Mouse (Mus musculus): ENCODE measurements around the gene Nol11. TPM values are rescaled to one million over a fixed set of nuclear protein-coding genes. Genes with fewer than 3 reads are reported as not detected.
A peak's percentile ranks its signal among the peaks of the same experiment; 100 is the strongest.
"Not testable (repeated sequence)": the region's sequence is repeated elsewhere in the genome, so short reads cannot be mapped to it uniquely, and the experiment has no call there.

Gene Nol11
- polyA plus RNA-seq, 1 experiment = 11.7 TPM

DNA sequence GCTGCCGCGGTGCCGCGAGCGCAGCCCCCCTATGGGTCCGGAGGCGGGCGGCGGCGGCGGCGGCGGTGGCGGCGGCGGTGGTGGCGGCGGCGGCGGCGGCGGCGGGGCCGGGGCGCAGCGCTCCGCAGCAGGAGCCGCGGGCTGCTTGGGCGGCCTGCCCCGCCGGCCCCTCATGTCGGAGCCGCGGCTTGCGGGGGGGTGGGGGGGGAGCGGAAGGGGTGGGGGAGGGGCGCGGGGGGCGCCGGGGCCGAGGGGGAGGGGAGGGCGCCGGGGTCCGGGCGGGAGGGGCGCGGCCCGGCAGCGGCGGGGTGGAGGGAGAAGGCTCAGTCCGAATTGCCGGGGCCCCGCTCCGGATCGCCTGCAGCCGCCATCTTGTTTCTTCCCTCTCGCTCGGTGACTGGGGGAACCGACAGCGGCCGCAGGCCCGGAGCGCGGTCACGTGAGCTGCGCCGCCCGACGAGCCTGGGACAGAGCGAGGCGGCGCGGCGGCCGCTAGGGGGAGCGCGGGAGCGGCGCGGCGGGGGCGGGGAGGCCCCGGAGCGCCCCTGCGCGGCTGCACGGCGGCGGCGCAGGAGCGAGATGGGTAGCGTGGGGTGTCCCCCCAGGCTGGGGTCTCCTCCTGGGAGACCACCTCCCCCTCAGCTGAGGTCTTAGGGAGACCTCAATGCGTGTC, 57.3 kb downstream of the Nol11 start, which contains the start of gene Bptf:
TSS of gene Bptf (minus strand) at position 379 of the 673 bp plus-strand sequence.
- H3K4me1 ChIP-seq (replicated peaks; ENCODE audit: control insufficient read depth, insufficient read depth, low read length) = peaks cover 7% of the 10 kb centered on the region
- peak within 1 kb of the TSS; percentile 60 for H3K4me3 ChIP-seq (ENCODE audit: control insufficient read depth, insufficient read depth, low read length)
- no peaks in the 10 kb centered on the region for H3K36me3 ChIP-seq (ENCODE audit: control insufficient read depth, insufficient read depth, low read length)
- H3K27ac ChIP-seq (ENCODE audit: control insufficient read depth, insufficient read depth, low read length) = peak within 1 kb of the TSS; percentile 80
- under 1% methylated on average over 74 of the region's 94 CpGs for WGBS
- peak; percentile 99 for TF ChIP-seq CTCF (IDR thresholded peaks at IDR 0.05; ENCODE audit: borderline replicate concordance, control insufficient read depth, extremely low read depth, insufficient read depth, low read length, poor library complexity)
- TF ChIP-seq POLR2A (IDR thresholded peaks at IDR 0.05; ENCODE audit: control insufficient read depth, extremely low read depth, insufficient read depth, low read length, poor library complexity) = no peak
- no peaks in the 10 kb centered on the region for H3K27me3 ChIP-seq (ENCODE audit: control insufficient read depth, insufficient read depth, low read length)
- DNase-seq = peak; percentile 88

DNA sequence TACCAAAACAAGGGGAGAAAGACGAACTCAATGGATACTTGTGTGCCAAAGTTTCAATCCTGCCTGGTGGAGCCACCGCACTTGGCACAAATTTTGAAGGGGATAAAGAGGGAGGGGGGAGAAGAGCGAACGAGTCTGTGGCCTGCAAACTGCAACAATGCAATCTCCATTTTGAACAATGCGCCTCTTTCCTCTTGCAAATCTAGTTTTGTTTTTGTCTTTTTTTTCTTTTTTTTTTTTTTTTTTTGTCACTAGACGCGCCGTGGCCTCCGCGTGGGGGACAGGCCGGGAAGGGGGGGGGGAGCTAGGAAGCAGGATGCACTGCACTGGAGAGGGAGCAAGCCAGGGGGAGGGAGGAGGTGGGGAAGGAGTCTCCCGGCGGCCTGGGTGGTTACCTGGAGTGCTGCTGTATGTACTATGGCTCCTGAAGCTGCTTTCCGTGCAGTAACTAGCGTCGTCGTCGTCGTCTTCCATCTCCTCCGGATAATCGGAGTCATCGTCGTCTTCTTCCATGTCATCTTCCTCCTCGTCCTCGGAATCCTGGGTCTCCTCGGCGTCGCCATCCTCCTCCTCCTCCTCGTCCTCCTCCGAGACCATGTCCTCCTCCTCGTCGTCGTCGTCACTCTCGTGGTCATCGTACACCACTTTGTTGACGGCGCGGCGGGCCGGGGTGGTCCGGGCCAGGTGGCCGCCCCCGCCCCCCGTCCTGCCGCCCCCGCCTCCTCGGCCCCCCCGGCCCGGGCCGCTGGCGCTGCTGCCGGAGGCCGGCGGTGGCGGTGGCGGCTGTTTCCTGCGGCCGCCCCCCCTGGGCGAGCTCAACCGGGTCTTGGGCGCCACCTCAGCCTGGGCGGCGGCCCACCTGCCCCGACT, 58.1 kb downstream of the Nol11 start:
- H3K4me3 ChIP-seq (ENCODE audit: control insufficient read depth, insufficient read depth, low read length) = peak overlapping the region; percentile 60
- DNase-seq = peak; percentile 66
- no peaks in the 10 kb centered on the region for H3K27me3 ChIP-seq (ENCODE audit: control insufficient read depth, insufficient read depth, low read length)
- peaks cover 10% of the 10 kb centered on the region for H3K4me1 ChIP-seq (replicated peaks; ENCODE audit: control insufficient read depth, insufficient read depth, low read length)
- no peaks in the 10 kb centered on the region for H3K36me3 ChIP-seq (ENCODE audit: control insufficient read depth, insufficient read depth, low read length)
- H3K27ac ChIP-seq (ENCODE audit: control insufficient read depth, insufficient read depth, low read length) = peak overlapping the region; percentile 80
- 0 out of 2 replicates have a peak, but pooled peaks have one; percentile 16 for TF ChIP-seq POLR2A (IDR thresholded peaks at IDR 0.05; ENCODE audit: control insufficient read depth, extremely low read depth, insufficient read depth, low read length, poor library complexity)
- no peak for TF ChIP-seq CTCF (IDR thresholded peaks at IDR 0.05; ENCODE audit: borderline replicate concordance, control insufficient read depth, extremely low read depth, insufficient read depth, low read length, poor library complexity)
- 3% methylated on average over 59 of the region's 65 CpGs for WGBS

DNA sequence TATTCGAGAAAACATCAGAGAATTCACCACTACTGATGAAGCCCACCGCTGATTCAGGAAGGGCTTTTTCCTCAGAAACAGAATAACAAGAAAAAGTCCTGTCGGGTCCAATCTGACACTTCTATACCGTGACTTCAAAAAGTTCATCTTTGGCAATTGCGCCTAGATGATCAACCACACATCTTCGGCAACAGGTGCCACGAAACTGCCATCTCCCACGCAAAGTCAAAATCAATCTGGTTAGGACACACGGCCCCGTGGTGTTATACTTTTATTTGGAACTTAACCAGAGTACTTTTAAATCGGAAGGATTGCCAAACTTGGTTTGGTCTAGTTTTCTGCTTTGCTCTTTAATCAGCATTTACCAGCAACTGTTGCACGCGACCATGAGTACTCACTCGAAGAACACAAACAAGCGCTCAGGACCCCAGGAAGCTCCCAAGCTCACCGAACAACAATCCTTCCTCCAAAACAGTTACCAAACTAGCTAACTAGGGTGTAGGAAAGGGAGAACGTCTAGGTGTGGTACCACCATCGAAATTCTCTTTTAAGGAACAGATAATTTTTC, 58.9 kb downstream of the Nol11 start:
- Histone ChIP-seq H3K4me1 (replicated peaks; ENCODE audit: control insufficient read depth, insufficient read depth, low read length) (peaks cover 8% of the 10 kb centered on the region), H3K27me3 (ENCODE audit: control insufficient read depth, insufficient read depth, low read length) (no peaks in the 10 kb centered on the region), H3K4me3 (ENCODE audit: control insufficient read depth, insufficient read depth, low read length) (peak overlapping the region; percentile 60), H3K27ac (ENCODE audit: control insufficient read depth, insufficient read depth, low read length) (peak overlapping the region; percentile 59), H3K36me3 (ENCODE audit: control insufficient read depth, insufficient read depth, low read length) (no peaks in the 10 kb centered on the region)
- TF ChIP-seq CTCF (IDR thresholded peaks at IDR 0.05; ENCODE audit: borderline replicate concordance, control insufficient read depth, extremely low read depth, insufficient read depth, low read length, poor library complexity) = no peak
- TF ChIP-seq POLR2A (IDR thresholded peaks at IDR 0.05; ENCODE audit: control insufficient read depth, extremely low read depth, insufficient read depth, low read length, poor library complexity) = no peak
- WGBS = under 1% methylated on average over 18 of the region's 18 CpGs
- DNase-seq = peak; percentile 32

DNA sequence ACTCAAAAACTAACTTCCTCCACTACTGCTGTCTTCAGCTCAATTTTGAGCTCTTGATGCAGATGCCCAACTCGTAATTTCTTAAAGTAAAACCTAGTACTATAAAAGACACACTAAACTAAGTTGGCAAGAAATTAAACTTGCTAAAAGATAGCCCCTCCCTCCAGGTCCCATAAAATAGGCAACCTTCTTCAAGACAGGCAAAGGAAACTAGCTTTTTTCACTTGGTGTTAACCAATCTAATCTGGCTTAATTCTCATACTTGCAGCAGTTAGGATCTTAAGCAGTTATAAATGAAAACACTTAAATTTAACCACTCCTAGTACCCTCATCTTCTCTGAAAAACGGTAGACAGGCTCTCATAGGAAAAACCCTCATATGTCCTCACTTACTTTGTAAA, 59.5 kb downstream of the Nol11 start:
- Histone ChIP-seq H3K27ac (ENCODE audit: control insufficient read depth, insufficient read depth, low read length) (no peak overlapping the region), H3K4me1 (replicated peaks; ENCODE audit: control insufficient read depth, insufficient read depth, low read length) (peaks cover 11% of the 10 kb centered on the region), H3K4me3 (ENCODE audit: control insufficient read depth, insufficient read depth, low read length) (no peak overlapping the region), H3K27me3 (ENCODE audit: control insufficient read depth, insufficient read depth, low read length) (no peaks in the 10 kb centered on the region), H3K36me3 (ENCODE audit: control insufficient read depth, insufficient read depth, low read length) (no peaks in the 10 kb centered on the region)
- TF ChIP-seq POLR2A (IDR thresholded peaks at IDR 0.05; ENCODE audit: control insufficient read depth, extremely low read depth, insufficient read depth, low read length, poor library complexity) (no peak), CTCF (IDR thresholded peaks at IDR 0.05; ENCODE audit: borderline replicate concordance, control insufficient read depth, extremely low read depth, insufficient read depth, low read length, poor library complexity) (no peak)
- 2% methylated on average over 2 of the region's 2 CpGs for WGBS
- no peak for DNase-seq

DNA sequence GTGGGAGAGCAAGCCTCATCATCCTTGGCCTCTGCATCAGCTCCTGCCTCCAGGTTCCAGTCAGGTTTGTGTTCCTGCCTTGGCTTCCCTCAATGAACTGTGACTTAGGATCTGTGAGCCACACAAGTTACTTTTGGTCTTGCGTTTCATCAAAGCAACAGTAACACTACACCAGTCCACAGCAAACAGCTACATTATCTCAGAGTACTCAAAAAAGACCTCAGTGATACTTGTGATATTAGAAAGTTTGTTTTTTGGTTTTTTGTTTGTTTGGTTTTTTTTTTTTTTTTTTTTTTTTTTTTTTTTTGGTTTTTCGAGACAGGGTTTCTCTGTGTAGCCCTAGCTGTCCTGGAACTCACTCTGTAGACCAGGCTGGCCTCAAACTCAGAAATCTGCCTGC, 62.5 kb downstream of the Nol11 start:
- not testable (repeated sequence) for H3K27me3 ChIP-seq (ENCODE audit: control insufficient read depth, insufficient read depth, low read length); H3K4me3 ChIP-seq (ENCODE audit: control insufficient read depth, insufficient read depth, low read length); H3K36me3 ChIP-seq (ENCODE audit: control insufficient read depth, insufficient read depth, low read length); H3K27ac ChIP-seq (ENCODE audit: control insufficient read depth, insufficient read depth, low read length); DNase-seq
- 70% methylated on average over 2 of the region's 2 CpGs for WGBS
- peaks cover 20% of the 10 kb centered on the region for H3K4me1 ChIP-seq (replicated peaks; ENCODE audit: control insufficient read depth, insufficient read depth, low read length)

DNA sequence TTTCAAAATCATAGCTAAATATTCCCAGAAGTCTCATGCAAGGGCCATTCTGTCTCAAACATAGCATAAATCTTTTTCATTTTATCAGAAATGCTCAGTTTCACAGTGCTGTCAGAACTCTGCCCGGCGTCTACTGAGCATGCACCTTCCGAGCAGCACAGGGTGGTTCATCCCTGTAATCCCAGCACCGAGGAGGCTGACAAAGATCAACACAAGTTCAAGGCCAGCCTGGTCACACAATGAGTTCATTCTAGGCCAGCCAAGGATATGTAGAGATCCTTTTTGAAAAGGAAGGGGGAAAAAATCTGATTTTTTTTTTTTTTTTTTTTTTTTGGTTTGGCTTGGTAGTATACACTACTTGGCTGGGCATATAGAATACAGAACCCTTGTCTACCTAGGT, 64.2 kb downstream of the Nol11 start:
- Histone ChIP-seq H3K27me3 (ENCODE audit: control insufficient read depth, insufficient read depth, low read length) (no peaks in the 10 kb centered on the region), H3K27ac (ENCODE audit: control insufficient read depth, insufficient read depth, low read length) (no peak overlapping the region), H3K36me3 (ENCODE audit: control insufficient read depth, insufficient read depth, low read length) (no peaks in the 10 kb centered on the region), H3K4me1 (replicated peaks; ENCODE audit: control insufficient read depth, insufficient read depth, low read length) (peaks cover 20% of the 10 kb centered on the region), H3K4me3 (ENCODE audit: control insufficient read depth, insufficient read depth, low read length) (no peak overlapping the region)
- WGBS = 93% methylated on average over 4 of the region's 4 CpGs
- TF ChIP-seq POLR2A (IDR thresholded peaks at IDR 0.05; ENCODE audit: control insufficient read depth, extremely low read depth, insufficient read depth, low read length, poor library complexity) (no peak), CTCF (IDR thresholded peaks at IDR 0.05; ENCODE audit: borderline replicate concordance, control insufficient read depth, extremely low read depth, insufficient read depth, low read length, poor library complexity) (no peak)
- no peak for DNase-seq

Measured in thymus, adult 2 months (tissue).